Mouse (Mus musculus) large intestine, adult 2 months (tissue): ENCODE results near the gene Tmem263. TPM values are rescaled to one million over a fixed set of nuclear protein-coding genes. Genes with fewer than 3 reads are reported as not detected.

ENCODE experiments used
- DNase-seq: peaks from one replicate; pipeline ENCODE4 v3.0.0-alpha.2; 2012; ENCODE audit warnings: low read depth, low spot score
- WGBS: fragments of 180-500 bp; shearing (Covaris S2); methylation state at CpG from one replicate; pipeline ENCODE4 v1.1.7; 2018; 5-methylcytosine and 5-hydroxymethylcytosine counted together
- polyA plus RNA-seq: library from polyadenylated mRNA; depleted of rRNA; stranded (reverse); fragments of >200 nt; gene quantifications from 2 replicates; pipeline ENCODE4 v1.2.3, GENCODE M21; 2012; rRNA removed

The Tmem263 gene
- polyA plus RNA-seq: 2.4 and 3.8 TPM in 2 replicates

DNA sequence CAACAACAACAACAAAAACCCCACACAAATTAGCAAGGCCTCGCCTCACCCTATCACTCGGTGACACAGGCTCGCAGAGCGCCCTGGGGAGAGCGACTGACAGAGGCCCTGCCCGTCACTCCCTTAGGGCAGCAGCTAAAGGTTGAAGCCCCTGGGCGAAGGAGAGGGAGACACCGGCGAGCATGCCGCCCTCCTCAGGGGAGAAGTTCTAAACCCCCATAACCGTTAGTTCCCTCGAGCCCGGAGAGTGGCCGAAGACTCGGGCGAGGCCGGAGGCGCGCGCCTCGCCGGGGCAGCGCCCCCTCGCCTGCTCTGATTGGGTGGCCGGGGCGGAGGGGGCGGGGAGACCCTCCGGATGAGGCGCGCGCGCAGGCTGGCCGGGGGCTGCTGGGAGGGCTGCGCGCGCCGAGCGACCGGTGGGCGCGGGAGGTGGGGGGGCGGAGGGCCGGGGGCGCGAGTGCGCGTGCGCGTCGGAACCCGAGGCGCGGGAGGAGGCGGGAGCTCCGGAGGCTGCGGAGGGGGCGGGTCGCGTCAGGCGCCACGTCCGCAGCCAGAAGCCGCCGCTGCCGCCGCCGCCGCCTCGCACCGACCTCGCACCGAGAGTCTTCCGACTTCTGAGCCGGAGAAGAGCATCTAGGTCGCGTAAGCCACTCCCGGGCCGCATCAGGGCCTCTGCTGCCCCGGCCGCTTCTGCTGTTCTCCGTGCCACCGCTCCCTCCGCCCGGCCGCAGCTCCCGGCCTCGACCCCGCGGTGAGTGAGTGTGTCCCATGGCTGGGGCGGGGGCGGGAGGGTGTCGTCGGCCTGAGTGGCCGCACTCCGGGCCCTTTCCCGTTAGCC, at the start of gene Tmem263, which contains the start of gene Fhl4:
Gene Tmem263, plus strand, starts transcription at position 381 of the 838 bp plus-strand sequence.
Gene Fhl4, minus strand, starts transcription at position 249 of the 838 bp plus-strand sequence.
- WGBS: 2% methylated on average over 91 of the region's 96 CpGs
- DNase-seq: no peak

DNA sequence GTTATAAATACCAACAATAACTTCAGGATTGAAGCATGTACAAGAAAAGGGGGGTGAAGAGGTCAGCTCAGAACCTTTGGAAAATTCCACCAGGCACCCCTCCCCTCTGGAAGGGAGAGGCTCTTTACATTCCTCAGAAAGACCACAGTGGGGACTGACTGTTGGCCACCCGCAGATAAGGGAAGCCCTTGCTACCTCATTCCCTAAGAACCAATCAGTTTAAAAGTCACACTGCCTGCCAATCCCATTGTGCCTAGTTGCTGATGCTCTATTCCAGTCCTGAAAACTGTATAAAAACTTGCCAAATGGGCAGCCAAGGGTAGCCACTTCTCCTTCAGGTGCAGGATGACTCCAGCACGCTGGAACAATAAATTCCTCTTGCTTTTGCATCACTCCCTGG, 47.6 kb upstream of the Tmem263 start:
- 77% methylated on average over 2 of the region's 2 CpGs for WGBS
- no peak for DNase-seq

DNA sequence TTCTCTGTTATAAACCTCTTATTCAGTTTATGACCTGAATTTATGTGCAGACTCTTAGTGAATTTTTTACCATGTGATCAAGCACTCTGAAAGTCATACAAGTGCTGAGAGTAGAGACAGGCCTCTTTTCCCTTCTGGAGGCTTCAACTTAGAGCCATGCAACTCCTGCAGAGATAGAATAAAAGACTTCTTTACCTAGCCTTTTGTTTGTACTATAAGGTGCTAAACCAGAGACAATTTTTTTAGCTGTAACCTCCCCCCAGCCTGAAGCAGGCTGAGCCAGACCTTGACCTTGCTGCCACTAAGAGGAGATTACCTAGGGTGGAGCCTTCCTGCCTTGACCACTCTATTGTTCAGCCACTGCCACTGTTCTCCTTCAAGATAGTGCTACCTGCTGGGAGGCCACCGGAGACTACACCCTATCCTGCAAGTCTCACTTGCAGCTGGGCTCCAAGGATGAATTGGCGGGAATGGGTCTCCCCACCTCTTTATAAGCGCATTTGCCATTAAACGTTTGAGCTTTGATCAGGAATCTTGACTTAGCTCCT, 30.7 kb upstream of the Tmem263 start:
- DNase-seq: no peak
- whole genome bisulfite sequencing: 66% methylated on average over 4 of the region's 4 CpGs

DNA sequence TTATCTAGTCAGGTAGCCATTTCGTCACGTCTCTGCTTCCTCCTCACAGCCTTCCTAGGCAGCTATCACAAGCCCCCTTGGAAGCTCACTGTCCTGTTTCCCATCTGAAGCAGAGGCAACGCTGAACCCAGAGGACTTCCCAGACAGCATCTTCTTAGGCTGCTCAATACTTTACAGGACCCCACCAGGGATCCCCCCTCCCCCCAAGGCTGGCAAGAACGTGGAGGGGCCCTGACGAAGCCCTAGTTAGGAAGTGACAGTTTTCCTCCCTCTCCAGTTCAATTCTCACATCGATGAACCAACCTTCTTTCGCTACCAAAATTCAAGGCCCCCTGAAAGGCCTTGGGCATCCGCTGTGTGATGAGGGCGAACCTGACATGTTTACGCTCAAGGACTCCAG, 586 bp upstream of the Tmem263 start:
- WGBS: 14% methylated on average over 10 of the region's 10 CpGs
- no peak for DNase-seq

DNA sequence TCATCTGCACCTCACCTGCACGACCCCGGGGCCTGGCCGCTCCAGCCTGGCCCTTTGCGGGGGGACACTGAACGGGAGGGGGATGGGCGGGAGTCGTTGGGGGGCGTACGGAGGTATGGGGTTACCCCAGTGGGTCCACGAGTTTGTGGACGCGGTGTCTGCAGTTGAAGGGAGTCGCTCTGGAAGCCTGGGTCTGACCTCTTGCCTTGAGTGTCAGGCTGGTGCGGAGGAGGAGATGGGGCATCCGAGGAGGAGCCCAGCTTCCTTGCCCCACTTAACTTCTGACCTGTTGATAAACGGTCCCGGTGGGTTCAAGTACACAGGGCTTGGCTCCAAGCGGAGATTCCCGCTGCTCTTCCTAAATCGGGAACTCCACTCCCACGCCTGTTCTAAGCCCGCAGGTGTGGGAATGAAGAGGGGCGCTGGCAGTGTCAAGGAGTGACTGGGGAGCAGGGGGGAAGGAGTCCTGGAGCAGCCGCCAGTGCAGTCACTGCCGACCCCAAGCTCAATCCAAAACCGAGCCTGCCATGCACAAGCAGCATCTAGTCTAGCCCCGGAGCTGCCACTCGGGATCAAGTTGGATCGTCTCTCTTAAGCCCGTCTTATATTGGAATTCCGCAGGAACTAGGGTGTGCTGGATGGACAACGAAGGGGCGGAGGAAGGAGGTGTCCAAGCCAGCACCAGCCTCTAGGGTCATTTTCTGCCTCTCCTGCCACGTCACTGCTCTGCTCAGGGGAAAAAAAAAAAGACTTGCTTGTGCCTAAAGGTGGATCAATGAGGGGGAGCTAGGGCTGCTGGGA, 858 bp downstream of the Tmem263 start:
- under 1% methylated on average over 34 of the region's 34 CpGs for WGBS

DNA sequence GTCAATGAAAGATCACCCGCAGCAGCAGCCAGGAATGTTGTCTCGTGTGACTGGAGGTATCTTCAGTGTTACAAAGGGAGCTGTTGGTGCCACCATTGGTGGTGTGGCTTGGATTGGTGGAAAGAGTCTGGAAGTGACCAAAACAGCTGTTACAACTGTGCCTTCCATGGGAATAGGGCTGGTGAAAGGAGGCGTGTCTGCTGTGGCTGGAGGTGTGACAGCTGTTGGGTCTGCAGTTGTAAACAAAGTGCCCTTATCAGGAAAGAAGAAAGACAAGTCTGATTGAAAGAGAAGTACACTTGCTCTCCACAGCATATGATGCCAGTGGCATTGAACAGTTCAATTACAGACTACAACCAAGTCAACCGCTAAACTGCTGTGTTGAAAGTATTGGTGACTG, 12.0 kb downstream of the Tmem263 start:
- WGBS: 78% methylated on average over 4 of the region's 4 CpGs
- no peak for DNase-seq

More for the DNA sequence above, 858 bp downstream of the Tmem263 start:
- DNase-seq: no peak

DNA sequence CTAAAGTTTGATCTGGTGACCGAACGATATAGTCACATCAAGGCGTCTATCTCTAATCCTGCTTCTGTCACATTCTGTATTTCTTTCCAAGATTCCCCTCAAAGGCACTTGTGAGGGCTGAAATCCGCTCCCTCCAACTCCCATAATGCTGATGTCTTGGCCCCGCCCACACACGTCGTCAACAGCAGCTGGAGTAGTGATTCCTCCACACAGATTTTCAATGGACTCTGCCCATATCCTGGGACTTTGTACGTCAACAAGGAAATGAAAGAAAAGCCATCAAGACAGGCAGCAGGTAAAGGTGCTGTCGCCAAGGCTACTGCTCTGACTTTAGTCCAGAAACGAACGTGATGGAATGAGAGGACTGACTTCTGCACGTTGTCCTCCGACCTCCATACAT, 22.8 kb downstream of the Tmem263 start:
- peak; percentile 82 for DNase-seq
- whole genome bisulfite sequencing: 44% methylated on average over 13 of the region's 13 CpGs

DNA sequence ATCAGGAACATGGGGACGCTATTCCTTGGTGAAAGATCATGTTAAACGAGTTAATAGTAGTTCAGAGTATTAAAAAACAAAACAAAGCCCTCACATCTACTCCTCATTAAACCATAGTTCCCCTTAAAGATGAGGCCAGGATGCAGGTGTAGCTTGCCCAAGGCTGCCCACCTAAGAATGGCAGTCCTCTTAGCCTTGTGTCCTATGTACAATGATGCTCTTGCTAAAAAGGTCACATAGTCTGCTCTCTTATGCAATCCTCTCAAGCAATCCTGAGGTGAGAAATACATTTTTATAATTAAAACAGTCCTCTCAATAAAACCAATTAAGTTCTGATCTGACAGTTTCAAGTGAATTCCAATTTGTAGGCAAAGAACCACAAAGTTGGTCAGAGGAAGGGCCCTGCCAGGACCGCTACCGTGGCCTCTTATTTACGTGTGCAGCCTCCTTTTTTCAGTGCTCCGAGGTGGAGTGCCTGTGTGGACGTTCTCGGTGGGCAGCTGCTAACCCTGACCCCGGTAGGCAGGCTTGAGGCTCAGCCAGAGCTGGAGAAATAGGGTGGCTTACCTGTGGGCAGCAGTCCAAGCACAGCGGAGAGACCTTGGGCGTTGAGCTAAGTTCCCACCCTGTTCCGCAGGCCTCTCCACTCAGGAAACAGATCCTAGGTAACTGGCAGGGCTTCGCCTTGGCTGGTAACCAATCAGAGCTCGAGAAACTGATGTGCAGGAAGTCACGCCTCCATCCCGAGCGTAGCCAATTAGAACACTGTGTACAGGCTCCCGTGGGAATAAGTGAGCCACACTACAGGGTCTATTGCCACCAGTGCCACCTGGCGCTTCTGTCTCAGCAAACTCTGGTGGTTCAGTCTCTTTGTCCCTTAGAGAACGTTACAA, 25.2 kb downstream of the Tmem263 start, which contains the start of gene Mterf2:
Gene Mterf2, minus strand, starts transcription at position 633 of the 893 bp plus-strand sequence.
- WGBS: 8% methylated on average over 20 of the region's 20 CpGs
- peak; percentile 96 for DNase-seq

DNA sequence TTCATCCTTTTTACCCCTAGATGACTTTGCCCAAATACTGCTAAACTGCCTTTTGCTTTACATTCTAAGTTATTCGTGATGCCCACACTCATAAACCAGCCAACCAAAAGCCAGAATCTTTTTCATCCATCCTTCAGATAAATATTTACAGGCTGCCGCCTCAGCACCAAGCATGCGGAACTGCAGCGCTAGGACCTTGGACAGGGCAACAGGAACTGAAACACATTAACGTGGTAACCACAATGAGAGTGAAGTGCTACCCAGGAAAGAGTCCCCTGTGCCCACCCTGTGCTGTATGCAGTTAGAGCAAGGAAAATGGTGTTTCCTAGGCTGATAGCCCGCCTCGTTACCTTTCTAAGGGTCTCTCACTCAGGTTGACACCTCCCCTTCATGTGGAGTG, 26.0 kb downstream of the Tmem263 start:
- no peak for DNase-seq
- 14% methylated on average over 7 of the region's 7 CpGs for WGBS

DNA sequence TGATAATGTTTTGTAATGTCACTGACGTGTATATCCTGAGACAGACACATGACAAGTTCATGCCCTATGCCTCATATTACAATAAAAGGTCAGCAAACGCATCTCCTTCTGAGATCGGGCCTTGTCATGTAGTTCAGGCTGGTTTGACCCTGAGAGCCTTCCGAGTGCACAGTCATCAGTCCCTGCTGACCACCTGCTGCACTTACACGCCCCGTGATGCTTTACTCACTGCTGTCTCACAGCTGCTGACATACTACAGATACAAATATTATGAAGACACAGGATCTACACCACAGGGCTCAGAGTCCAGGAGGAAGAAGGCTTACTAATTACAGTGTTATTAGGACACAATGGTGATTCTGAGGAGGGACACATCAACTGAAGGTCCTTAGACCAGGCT, 34.1 kb downstream of the Tmem263 start:
- no peak for DNase-seq
- WGBS: 76% methylated on average over 6 of the region's 6 CpGs

DNA sequence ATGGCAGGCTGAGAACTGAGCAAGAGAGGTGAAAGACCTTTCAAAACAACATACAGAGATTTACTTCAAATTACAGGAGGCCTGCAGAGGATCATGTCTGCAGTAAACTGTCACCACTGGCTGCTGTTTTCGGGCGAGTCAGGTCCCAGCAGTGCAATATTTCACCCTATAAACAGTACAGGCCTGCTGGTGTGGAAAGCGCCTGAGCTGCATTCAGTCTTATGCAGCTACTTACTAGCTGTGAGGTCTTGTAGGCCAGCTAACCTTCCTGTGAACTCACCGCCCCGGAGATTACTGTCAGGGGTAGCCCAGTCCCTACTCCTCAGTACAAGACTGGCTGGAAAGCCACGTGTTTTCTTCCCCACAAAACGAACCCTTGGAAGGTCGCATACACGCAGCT, 39.0 kb downstream of the Tmem263 start:
- no peak for DNase-seq
- WGBS: 76% methylated on average over 9 of the region's 9 CpGs

DNA sequence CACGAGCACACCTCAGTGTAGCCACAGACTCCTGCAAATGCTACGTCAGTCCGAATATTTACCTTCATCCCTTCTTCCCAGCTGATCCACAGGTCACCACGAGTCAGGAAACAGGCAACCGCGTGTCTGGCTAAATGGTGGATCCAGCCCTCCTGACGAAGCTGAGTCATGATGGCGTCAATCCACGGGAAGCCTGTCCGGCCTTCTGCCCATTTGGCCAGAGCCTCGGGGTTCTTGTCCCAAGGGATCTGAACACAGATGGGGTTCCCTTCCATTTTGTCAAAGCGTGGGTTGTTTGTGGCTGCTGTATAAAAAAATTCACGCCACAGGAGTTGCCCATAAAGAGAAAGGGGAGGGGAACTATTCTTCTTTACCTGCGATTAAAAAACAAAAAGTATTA, 43.9 kb downstream of the Tmem263 start:
- DNase-seq: no peak
- 89% methylated on average over 14 of the region's 14 CpGs for WGBS

DNA sequence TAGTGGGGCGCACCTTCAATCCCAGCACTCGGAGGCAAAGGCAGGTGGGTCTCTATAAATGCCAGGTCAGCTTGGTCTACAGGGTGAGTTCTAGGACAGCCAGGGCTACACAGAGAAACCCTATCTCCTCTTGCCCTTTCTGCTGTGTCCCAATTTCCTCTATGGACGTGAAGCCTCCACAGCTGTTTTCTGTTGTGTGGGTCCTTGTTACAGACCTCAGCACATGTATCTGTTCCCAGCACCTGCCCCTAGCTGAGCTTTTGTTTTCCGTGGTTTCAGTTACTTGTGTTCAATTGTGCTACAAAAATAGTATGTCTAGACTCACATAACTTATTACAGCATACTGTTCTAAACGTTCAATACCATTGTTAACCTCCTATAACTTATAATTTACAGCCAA, 46.8 kb downstream of the Tmem263 start:
- 84% methylated on average over 5 of the region's 5 CpGs for WGBS
- no peak for DNase-seq

DNA sequence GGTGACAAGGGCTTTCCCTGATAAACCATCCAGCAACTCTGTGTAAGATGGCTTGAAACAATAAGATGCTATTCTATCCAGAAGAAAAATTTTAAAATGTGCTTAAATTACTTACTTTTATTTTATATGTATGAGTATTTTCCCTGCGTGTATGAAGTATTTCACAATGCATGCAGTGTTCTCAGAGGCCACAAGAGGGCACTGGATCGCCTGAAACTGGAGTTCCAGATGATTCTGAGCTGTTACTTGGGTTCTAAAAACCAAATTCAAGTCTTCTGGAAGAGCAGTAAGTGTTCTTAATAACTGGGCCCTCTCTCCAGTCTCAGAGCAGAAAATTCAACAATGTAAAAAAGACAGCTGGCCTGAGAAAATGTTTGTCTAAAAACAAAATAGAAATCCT, 51.8 kb downstream of the Tmem263 start:
- 6% methylated on average over 2 of the region's 2 CpGs for WGBS
- no peak for DNase-seq

DNA sequence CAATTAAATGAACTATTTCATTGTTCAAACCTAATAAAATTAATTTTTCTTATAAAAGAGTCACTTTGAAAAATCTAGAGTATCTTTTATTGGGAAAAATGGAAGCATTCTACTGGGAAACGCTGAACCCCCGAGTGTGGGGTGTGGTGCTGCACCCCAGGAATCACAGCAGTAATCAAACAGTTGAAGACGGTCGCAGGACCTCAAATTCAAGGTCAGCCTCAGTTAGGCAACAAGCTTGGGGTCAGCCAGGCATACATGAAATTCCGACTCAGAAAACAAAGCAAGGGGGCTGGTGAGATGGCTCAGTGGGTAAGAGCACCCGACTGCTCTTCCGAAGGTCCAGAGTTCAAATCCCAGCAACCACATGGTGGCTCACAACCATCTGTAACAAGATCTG, 55.0 kb downstream of the Tmem263 start:
- WGBS: 85% methylated on average over 7 of the region's 7 CpGs

DNA sequence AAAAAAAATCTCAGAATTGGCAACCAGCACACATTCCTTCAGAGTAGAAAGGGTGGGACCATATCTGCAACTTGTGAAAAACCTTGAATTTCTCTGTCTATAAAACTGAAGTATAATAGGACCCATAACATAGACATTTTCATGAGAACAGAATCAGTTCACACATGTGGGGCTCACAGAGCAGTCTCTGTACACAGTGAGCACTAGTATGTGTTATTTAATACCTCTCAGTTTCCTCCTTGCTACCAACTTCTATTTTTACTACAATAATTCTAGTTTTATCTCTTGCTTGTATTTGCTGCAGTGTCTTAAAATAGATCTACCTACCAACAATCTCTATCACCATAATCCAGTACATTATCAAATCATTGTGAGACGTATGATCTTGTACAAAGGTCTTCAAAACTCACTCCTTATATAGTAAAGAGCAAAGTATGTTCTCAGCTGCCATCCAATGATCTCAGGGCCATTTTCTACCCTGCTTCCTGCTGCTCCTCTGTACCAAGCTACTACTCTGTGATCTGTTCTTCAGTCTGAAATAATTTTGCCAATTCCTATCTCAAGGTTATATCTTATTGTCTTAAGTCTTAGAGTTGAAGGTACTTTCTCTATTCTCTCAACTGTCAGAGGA, 57.7 kb downstream of the Tmem263 start:
- WGBS: 23% methylated on average over 1 of the region's 1 CpGs
- no peak for DNase-seq

More for the DNA sequence above, 55.0 kb downstream of the Tmem263 start:
- DNase-seq: no peak

DNA sequence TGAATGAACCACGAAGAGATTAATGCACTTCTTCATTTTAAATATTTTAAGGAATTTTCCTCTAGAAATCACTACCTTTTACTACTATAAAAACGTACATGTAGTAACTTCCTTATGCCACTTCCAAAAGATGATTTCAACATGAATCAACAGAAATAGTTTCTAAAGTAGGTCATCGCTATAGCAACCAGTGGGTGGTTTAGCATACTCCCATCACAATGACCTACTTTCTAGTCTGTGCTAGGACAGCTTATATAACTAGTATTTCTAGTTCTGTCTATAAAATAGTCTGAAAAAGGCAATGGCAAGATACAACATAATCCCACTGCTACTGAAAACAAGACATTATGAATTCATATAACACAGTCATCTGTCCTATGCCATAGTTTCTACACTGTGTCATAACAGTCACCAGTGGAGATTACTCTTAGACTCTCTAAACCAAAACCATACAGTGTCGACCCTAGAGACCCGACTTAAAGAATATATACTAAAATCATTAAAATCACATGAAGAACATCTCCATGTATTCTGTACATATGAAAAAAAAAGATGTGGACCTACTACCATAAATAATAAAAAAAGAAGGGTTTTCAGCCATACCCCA, 59.4 kb downstream of the Tmem263 start:
- 40% methylated on average over 5 of the region's 5 CpGs for WGBS

DNA sequence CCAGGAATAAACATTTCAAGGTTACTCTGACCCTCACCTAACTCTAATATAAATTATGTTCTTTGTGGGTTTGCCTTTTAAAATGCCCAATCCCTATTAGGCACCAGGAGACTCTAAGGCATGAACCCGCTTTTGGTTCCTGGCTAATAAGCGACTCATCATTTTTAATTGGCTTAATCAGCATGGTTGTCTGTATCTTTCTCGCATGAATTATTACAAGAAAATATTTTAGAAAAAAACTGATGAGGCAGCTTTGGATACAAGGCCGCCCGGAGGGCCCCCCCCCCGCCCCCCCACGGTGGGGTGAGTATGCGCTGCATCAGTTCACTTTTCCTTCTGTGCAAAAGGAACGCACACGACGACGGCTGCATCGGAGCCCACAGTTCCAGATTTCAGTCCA, 62.4 kb downstream of the Tmem263 start:
- DNase-seq: no peak
- 95% methylated on average over 13 of the region's 13 CpGs for WGBS

More for the DNA sequence above, 59.4 kb downstream of the Tmem263 start:
- DNase-seq: peak; percentile 79
